In genomic region chr13:45572768-45573167, GRCm38 (mm10) we compare ENCODE assay signal across 7 mouse cellular contexts.
DNase-seq lines count a peak whose midpoint lies in the region; ATAC-seq lines count a peak whose summit lies in the region.

No protein-coding gene starts in this region.

- no peak overlapping the region for H3K4me2 ChIP-seq in liver, embryonic 11.5 days

- no peak for ATAC-seq in liver, embryonic 11.5 days (replicated peaks; ENCODE audit: low FRiP score)

- H3K4me1 ChIP-seq in liver, embryonic 11.5 days (replicated peaks; ENCODE audit: control insufficient read depth, insufficient read depth, low read length), result peaks cover 7% of the 10 kb centered on the region

- no peak overlapping the region for H3K27ac ChIP-seq in liver, embryonic 11.5 days (ENCODE audit: low read depth, low read length)

- H3K36me3 ChIP-seq in liver, embryonic 11.5 days (ENCODE audit: control insufficient read depth, insufficient read depth, low read length), result no peaks in the 10 kb centered on the region

- 35% methylated on average over 4 of the region's 4 CpGs for WGBS in liver, embryonic 11.5 days

- H3K4me3 ChIP-seq in liver, embryonic 11.5 days (ENCODE audit: low read depth, low read length), result no peak overlapping the region

- H3K9ac ChIP-seq in liver, embryonic 11.5 days (ENCODE audit: low read depth, low read length), result no peak overlapping the region

- H3K9me3 ChIP-seq in liver, embryonic 11.5 days (ENCODE audit: control insufficient read depth, low read length), result no peaks in the 10 kb centered on the region

- no peaks in the 10 kb centered on the region for H3K27me3 ChIP-seq in liver, embryonic 11.5 days (replicated peaks; ENCODE audit: control insufficient read depth, insufficient read depth, low read length)

- DNase-seq in liver, result peak; percentile 76
- DNase-seq in liver, embryonic 11.5 days (ENCODE audit: low spot score), result no peak
- DNase-seq in WW6 (ENCODE audit: low read depth, low spot score), result peak; percentile 18
- DNase-seq in cerebellum, postnatal 4 days (ENCODE audit: low spot score in 2 of 2), result peak; percentile 36 to 72
- DNase-seq in induced T-regulatory cell, adult 2 months (ENCODE audit: low read depth), result peak; percentile 72
- peak; percentile 71 for DNase-seq in lung, postnatal 10 days
- peak; percentile 4 for DNase-seq in spleen, adult 12 weeks (ENCODE audit: low spot score)
